Mouse (Mus musculus): ENCODE data around the gene Gm49486.

Gene Gm49486

GRCm38 (mm10) chr15:79225780-79226179 lies 3.4 kb upstream of the Gm49486 start:
- DNase-seq (ENCODE audit: low read depth), result peak; percentile 26

- no peak for DNase-seq (ENCODE audit: low read depth)
Observed at GRCm38 (mm10) chr15:79235268-79235667, 6.1 kb downstream of the Gm49486 start.

- DNase-seq (ENCODE audit: low read depth), result no peak
Observed at GRCm38 (mm10) chr15:79238036-79238435, 8.8 kb downstream of the Gm49486 start.

GRCm38 (mm10) chr15:79242574-79243233 lies 13.5 kb downstream of the Gm49486 start:
- no peak for DNase-seq (ENCODE audit: low read depth)

GRCm38 (mm10) chr15:79243234-79244042 lies 14.2 kb downstream of the Gm49486 start:
- peak; percentile 98 for DNase-seq (ENCODE audit: low read depth)

- DNase-seq (ENCODE audit: low read depth), result no peak
Observed at GRCm38 (mm10) chr15:79244071-79244893, 15.1 kb downstream of the Gm49486 start.

- no peak for DNase-seq (ENCODE audit: low read depth)
Observed at GRCm38 (mm10) chr15:79245321-79245720, 16.1 kb downstream of the Gm49486 start.

- DNase-seq (ENCODE audit: low read depth), result no peak
Observed at GRCm38 (mm10) chr15:79250236-79250635, 21.0 kb downstream of the Gm49486 start.

GRCm38 (mm10) chr15:79251168-79251567 lies 22.0 kb downstream of the Gm49486 start:
- no peak for DNase-seq (ENCODE audit: low read depth)

- no peak for DNase-seq (ENCODE audit: low read depth)
Observed at GRCm38 (mm10) chr15:79251781-79252491, 22.7 kb downstream of the Gm49486 start.

- no peak for DNase-seq (ENCODE audit: low read depth)
Observed at GRCm38 (mm10) chr15:79252580-79252979, 23.4 kb downstream of the Gm49486 start.

- DNase-seq (ENCODE audit: low read depth), result no peak
Observed at GRCm38 (mm10) chr15:79254661-79255060, 25.5 kb downstream of the Gm49486 start, which contains the start of gene Slc16a8. Gene Slc16a8 (minus strand): TSS chr15:79254761.

GRCm38 (mm10) chr15:79258521-79258920 lies 29.3 kb downstream of the Gm49486 start:
- DNase-seq (ENCODE audit: low read depth), result no peak

GRCm38 (mm10) chr15:79261095-79261725 lies 32.0 kb downstream of the Gm49486 start:
- peak; percentile 56 for DNase-seq (ENCODE audit: low read depth)

GRCm38 (mm10) chr15:79261757-79262156 lies 32.6 kb downstream of the Gm49486 start:
- peak; percentile 28 for DNase-seq (ENCODE audit: low read depth)

- DNase-seq (ENCODE audit: low read depth), result peak; percentile 54
Observed at GRCm38 (mm10) chr15:79262375-79262774, 33.2 kb downstream of the Gm49486 start.

- no peak for DNase-seq (ENCODE audit: low read depth)
Observed at GRCm38 (mm10) chr15:79262786-79263309, 33.7 kb downstream of the Gm49486 start.

GRCm38 (mm10) chr15:79263726-79264125 lies 34.5 kb downstream of the Gm49486 start:
- DNase-seq (ENCODE audit: low read depth), result no peak

- DNase-seq (ENCODE audit: low read depth), result no peak
Observed at GRCm38 (mm10) chr15:79265384-79265783, 36.2 kb downstream of the Gm49486 start.

- no peak for DNase-seq (ENCODE audit: low read depth)
Observed at GRCm38 (mm10) chr15:79268521-79268920, 39.3 kb downstream of the Gm49486 start.
